Mouse (Mus musculus) E14TG2a.4 (cell line): ENCODE measurements around the gene 1700030K09Rik.

Experiments
- CTCF ChIP-seq: conservative IDR thresholded peaks from 2 replicates; pipeline ENCODE4 v1.5.1; 2014; ENCODE audit warnings: low read length
- NANOG ChIP-seq: IDR thresholded peaks from 2 replicates; pipeline ENCODE4 v1.6.1; 2014; ENCODE audit warnings: borderline replicate concordance, low read length, mixed read lengths
- POU5F1 ChIP-seq: IDR thresholded peaks from 2 replicates; pipeline ENCODE4 v1.6.1; 2014; ENCODE audit warnings: low read length, borderline replicate concordance

DNA sequence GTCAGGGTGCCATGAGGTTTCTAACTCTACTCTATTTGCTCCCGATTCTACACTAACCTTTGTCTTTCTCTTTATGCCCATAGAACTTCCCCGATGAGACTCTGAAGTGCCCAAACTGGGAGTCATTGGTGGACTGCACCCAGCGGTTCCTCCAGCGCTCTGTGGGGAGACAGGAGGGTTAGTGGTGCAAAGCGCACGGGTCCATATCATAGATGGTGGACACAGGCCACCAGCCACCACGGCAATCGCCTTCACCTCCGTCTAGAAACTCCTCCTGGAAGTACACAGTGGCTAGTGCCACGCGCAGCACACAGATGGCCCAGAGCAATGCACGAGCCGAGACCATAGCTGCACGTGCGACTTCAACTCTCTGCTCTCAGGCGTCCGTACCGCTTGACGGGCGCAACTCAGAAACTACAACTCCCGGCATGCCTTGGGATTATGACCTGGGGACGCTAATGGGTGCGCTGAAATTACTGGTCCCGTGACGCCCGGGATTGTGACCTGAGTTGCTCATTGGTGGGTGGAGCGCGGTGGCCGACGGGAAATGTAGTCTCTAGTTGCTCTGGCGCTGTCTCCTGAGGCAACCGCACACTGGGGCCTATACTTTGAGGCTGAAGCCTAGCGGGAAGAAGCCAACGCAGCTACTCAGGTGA is at the start of gene 1700030K09Rik, which contains the start of gene Calr3:
- TF ChIP-seq CTCF (no peak), NANOG (no peak), POU5F1 (no peak)
